Mouse (Mus musculus) erythroblast, embryonic 14.5 days (primary cell): ENCODE data around the gene Brd9.

ENCODE experiments used
- GATA1 ChIP-seq: IDR thresholded peaks from 2 replicates; pipeline ENCODE4 v1.6.1; 2012; ENCODE audit warnings: low read length, inconsistent platforms, mixed read lengths
- TAL1 ChIP-seq: IDR thresholded peaks from 3 replicates; pipeline ENCODE4 v1.6.1; 2012; ENCODE audit warnings: low read length, inconsistent platforms, mixed read lengths

DNA sequence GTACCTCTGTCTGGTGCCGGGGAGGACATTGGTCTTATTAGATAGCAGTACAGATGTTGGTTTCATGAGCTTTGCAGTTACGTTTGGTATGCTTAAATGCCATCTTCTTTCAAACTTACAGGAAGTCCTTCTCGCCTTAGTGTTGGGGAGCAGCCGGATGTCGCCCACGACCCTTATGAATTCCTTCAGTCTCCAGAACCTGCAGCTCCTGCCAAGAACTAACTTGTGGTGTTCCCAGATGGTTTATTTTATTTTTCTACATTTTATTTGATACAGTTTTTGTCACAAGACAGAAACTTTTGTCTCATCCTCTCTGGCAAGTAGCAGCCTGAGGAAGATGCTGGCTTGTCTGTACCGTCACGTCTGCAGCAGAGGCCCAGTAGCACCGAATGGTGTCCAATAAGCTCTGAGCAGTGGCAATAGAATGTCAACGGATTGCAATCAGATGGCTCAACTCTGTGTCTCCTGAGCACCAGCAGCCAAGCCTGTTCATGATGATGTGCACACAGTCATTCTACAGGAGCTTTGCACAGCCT lies 22.6 kb downstream of the Brd9 start:
- TF ChIP-seq GATA1 (no peak), TAL1 (no peak)
